Mouse (Mus musculus) myocyte (in vitro differentiated cells): ENCODE data around the gene Polr1b.

Experiments
- POLR2A ChIP-seq: IDR thresholded peaks from one replicate; pipeline ENCODE4 v1.6.1; 2011; ENCODE audit warnings: low read depth, mild to moderate bottlenecking, control low read depth, moderate library complexity; ENCODE audit not compliant: insufficient read length
- USF1 ChIP-seq: IDR thresholded peaks from one replicate; pipeline ENCODE4 v1.6.1; 2011; ENCODE audit warnings: low read depth, mild to moderate bottlenecking, control low read depth, moderate library complexity

DNA sequence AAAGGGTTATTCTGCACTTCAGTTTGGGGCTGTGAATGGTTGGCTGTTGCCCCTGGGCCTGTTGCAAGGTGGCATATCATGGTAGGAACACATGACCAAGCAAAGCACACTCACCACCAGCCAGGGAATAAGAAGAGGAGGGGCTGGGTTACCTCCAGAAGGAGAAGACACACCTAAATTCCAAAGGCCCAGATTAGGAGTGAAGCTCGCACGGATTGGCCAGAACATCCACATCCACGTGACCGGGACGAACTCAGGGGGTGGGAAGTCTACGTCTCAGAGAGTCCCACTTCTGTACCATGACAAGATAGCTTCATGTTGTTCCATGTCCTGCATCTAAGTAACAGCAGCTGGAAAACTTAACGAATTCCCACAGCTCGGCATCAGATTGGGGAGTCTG, 43.5 kb upstream of the Polr1b start:
- TF ChIP-seq POLR2A (no peak), USF1 (no peak)
